Mouse (Mus musculus) adrenal gland, postnatal 10 days (tissue): ENCODE measurements at regions not wholly inside any gene's neighbourhood (a gene's known extent, or its start where the extent isn't known, plus 50 kb on each side); places are given as distances from the start of the nearest gene placed in this dataset.
A peak's percentile ranks its signal among the peaks of the same experiment; 100 is the strongest.

ENCODE experiments used
- DNase-seq: peaks from one replicate; pipeline ENCODE4 v3.0.0; 2021; ENCODE audit warnings: mixed read lengths

DNA sequence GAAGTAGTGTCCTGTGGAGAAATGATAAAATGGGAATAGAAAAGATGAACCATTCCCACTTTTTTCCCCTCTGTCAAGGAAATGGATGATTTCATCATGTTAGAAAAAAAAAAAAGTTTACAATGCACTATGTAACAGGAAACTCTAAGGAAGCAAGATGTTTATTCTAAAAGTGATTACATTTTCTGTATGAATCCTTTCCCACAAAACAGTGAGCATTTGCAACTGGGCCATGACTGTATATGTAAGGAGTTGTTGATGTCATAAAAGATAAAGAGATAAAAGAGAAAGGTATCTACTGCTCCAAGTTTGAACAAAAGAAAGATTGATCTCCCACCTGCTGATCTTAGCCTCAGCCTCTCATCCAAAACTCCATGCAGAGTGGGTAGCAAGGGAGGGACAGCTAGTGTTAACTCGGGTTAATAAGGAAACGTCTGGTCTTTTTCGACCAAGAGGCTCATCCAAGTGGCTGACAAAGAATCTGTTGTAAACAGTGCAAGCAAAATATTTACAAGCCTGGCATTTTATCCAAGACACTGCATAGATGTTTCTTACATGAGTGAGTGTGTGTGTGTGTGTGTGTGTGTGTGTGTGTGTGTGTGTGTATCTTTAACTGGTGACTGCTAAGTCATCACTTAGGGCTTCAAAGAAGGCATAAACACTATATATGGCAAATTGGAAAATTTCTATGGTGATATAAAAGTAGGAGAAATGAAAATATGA, 213.3 kb downstream of the Gm9733 start:
- no peak for DNase-seq

GRCm38 (mm10) chr3:15126736-15127135, 205.4 kb downstream of the Gm9733 start:
- peak; percentile 3 for DNase-seq

DNA sequence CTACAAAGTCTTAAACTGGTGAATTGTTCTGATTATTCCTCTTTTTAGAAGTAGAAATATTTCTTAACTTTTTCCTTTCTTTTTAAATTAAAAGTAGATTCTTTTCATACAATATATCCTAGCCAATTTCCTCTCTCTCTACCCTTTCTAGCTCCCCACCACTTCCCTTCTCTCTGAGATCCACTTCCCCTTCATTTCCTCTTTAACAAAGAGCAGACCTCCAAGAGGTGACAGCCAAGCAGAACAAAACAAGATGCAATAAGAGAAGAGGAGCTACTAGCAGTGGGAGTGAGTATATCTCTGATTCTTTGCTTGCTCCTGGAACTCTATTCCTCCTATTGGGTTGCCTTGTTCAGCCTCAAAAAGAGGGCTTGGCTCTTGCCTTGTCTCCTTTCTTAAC, 203.7 kb downstream of the Gm9733 start:
- no peak for DNase-seq

- DNase-seq, result no peak
These were observed 203.1 kb downstream of the Gm9733 start for GRCm38 (mm10) chr3:15128960-15129359.

DNA sequence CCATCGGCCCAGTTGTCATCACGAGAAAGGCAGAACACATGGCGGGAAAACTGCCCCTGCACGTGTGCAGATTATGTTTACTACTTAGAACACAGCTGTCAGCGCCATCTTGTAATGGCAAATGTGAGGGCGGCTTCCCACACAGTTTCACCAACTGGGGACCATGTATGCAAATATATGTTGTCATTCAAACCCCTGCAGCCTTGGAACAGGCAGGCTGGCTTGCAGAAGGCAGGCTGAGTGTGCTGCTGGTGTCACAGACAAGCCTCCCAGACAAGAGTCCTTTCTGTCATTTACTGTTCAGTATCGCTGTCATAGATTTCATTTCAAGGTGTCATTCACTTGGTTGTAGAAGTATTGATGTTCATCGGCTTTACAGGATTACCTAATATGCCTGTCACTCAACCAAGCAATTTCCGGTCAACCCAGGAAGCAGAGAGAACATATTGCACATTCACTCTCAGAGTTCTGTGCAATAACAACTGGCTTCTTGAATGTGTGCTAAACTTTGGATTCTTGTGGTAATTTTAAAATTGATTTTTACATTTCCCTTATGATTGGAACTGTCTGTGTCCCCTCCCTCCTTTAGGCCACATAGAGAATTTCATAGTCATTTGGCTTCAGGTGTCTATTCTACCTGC, 202.3 kb downstream of the Gm9733 start:
- no peak for DNase-seq

DNA sequence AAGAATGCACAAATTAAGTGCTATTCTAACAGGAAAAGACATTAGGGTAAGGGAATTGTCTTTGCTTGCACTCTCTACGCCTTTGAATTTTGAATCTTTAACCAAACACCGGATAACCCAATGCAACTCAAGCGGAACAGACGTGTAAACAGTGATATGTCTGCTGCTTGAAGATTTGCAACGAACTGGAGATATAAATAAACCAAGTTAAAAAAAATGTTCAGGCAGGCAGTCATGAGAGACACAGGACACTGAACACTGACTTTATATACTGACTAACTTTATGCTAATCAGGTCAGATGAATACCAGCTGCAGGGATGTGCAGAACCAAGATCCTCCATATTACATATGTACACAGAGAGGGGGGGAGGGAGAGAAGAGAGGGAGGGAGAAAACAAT, 200.0 kb downstream of the Gm9733 start:
- DNase-seq, result no peak

DNA sequence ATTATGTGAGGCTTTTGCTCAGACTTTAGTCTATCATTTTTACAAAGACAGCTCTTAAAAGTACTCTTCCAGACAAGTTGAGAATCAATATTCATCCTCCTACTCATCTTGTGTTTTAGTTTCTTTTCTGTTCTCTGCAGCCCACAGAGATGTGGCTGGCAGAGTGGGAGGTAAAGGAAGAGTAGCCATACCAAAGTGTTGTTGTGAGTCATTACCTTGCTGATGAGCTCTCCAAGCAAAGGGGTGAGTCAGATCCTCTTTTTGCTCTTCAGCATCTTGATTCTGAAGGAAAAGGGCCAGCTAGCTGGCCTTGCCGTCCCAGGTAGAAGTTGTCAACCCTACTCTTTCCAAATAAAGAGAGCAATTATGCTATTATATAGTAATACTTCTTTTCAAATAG, 192.6 kb downstream of the Gm9733 start:
- DNase-seq, result no peak

DNA sequence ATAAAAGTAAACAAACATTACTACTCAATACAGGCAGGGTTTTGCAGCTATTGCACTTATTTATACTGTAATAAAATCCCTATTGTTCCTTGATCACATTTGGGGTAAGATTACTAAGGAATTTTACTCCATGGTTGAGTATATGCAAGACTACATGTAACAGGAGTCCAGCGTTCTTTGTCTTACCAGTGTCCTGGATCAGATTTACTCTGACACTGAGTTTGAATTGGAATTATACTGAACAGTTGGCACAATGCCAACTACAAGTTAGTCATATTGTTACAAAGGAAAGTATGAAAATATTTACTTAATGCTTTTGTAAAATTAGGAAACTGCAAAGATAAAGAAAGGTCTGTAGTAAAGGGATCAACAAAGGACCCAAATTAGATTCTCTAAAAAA, 178.4 kb downstream of the Gm9733 start:
- DNase-seq, result no peak

GRCm38 (mm10) chr3:15154153-15154552, 177.9 kb downstream of the Gm9733 start:
- DNase-seq, result peak; percentile 65

DNA sequence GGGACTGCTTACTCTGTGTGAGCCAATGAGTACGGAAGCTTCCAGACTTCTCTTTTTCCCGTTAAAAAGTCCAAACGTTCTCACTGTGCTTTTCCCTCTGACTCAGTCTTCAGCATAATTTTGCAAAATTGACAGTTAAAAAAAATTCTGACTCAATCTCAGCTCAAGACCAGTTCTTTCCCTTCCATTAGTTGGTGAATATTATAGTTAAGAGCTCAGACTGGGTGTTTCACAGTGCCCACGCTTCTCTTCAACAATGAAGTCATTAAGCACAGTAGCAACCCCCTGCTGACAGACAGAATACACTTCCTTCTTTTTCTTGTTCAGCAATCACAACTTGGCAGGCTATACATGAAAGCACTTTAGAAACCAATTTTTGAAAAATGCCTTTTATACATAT, 175.4 kb downstream of the Gm9733 start:
- no peak for DNase-seq

- DNase-seq, result no peak
These were observed 174.3 kb downstream of the Gm9733 start for GRCm38 (mm10) chr3:15157842-15158241.

DNA sequence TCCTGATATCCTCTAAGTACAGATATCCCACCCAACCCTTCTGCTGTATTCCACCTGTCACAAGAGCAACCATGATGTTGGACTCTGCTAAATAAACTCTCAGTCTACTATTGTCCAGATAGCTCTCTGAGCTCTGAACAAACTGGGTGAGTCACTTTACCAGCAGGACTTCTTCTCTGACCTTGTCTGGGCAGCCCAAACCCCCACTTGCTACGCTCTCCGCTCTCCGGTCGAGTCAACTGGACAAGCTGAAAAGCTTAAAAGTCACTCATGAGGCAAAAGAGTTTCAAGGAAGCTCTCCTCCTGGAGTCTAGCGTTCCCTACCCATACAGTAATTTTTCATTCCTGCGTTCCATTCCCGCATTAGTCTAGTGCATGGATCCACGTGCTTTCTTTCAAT, 173.2 kb downstream of the Gm9733 start:
- DNase-seq, result peak; percentile 24

- DNase-seq, result no peak
These were observed 172.0 kb downstream of the Gm9733 start for GRCm38 (mm10) chr3:15159965-15160714.

- DNase-seq, result no peak
These were observed 156.3 kb downstream of the Gm9733 start for GRCm38 (mm10) chr3:15175811-15176210.

GRCm38 (mm10) chr3:15179079-15179812, 152.9 kb downstream of the Gm9733 start:
- no peak for DNase-seq

DNA sequence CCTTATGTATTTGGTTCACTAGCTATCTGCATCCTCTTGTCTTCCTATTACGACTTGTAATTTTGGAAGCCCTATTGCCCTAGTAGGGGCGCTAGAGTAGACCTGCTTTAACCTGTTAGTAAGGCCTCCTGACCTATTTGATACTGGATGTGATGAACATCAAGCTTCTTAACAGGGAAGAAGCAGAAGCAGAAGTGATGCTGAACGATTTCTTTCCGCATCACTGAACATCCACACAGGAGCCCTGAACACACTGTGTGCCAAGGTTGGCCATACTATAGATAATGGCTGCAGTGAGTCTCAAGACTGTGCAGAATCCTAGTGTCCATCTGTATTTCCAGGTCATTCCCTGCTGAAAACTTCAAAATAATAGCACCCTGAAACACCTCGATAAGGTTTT, 151.0 kb downstream of the Gm9733 start:
- no peak for DNase-seq

DNA sequence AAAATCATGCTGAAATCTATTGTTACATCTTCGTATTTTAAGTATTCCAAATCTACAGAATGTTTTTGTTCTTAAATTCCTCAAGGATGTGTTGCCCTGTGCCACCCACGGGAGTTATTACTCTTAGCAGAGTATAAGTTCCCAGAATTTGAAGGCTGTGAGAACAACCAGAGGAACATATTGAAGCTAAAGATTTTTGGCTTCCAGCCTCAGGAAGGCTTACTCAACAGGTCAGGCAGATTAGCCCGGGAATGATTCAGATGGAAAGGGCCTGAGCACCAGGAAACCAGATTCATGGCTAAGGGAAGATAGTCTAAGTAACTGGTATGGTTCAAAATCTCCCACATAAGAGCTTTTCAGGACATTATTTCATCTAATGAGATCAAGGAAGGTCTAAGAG, 145.4 kb downstream of the Gm9733 start:
- no peak for DNase-seq

DNA sequence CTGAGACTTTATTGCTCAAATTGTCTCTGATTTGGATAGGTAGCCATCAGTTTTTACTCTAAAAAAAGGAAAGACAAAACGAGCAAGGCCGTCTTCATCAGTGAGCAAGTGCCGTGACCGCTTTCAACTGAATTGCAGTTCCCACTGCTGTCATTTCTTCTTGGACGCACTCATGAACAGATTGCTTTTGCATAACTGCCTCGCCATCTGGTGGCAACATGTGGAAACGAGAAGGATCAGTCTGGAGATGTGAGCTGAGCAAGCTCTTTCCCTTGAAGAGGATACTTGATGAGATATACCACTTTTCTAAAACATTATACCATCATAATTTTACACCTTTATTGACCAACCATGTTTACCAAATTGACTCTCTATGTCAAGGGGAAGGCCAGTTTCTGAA, 137.7 kb downstream of the Gm9733 start:
- peak; percentile 77 for DNase-seq

DNA sequence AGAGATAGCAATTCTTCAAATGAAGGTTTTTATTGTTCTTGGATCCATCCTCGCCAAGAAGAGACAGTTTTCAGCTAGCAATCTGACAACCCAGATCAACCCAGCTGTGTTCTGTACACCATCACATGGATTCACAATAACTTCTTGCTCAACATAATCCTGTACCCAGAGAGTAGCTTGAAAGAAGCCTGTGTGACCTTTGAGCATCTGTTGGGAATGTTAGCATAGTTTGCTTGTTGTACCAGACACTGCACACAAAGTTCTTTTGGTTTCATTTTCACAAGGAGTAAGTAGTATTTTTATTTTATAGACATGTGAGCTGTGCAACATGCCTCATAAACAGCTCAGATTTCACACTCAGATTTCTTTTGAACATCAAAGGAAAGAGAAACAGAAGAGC, 136.0 kb downstream of the Gm9733 start:
- DNase-seq, result no peak

- DNase-seq, result no peak
These were observed 134.0 kb downstream of the Gm9733 start for GRCm38 (mm10) chr3:15198086-15198485.

DNA sequence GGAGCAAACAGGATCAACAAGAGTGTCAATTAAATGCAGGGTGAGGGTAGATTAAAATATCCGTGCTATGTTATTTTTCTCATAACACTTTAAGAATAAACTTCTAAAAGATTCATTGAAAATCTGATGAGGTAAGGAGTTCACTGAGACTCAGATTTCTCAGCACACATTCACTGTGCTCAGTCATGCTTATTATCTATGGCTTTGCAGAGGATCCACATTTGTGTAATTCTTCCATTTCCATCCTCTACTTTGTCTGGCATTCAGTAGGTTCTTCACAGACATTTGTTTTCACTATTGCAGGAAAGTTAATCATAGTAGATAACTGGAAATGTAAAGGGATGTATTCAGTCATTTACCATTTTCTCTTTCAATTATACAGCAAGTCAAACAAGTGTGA, 131.8 kb downstream of the Gm9733 start:
- DNase-seq, result no peak

DNA sequence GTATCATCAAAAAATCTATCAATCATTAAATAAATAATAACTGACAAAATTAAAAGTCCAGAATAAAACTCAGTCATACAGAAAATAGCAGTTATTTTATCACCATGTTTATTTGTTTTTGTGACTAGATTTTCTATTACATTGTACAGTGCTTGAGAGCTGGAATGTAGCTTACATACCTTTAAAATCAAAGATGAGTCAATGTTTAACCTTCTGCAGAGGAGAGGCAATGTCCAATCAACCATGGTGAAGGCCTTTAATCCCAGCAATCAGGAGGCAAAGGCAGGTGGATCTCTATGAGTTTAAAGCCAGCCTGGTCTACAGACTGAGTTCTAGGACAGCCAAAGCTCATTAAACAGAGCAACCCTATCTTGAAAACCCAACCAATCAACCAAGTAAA, 131.1 kb downstream of the Gm9733 start:
- DNase-seq, result no peak

DNA sequence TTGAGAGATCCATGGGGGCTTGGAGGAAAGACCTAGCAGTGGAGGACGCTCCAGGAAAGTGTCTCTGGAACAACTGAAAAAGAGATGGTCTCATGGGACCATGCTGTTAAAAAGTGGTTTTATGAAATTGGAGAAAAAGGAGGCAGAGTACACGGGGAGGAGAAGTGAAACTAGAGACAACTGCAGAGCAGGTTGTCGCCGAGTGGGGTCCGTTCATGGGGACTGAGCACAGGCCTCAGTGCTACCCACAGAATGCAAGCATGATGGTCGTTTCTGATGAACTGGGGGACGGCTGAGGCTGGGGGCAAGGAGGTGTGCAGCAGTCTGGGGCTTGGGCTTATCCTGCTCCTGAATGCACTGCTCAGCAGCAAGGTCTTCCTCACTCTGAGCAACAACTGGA, 129.3 kb downstream of the Gm9733 start:
- no peak for DNase-seq
